In the genomic region with DNA sequence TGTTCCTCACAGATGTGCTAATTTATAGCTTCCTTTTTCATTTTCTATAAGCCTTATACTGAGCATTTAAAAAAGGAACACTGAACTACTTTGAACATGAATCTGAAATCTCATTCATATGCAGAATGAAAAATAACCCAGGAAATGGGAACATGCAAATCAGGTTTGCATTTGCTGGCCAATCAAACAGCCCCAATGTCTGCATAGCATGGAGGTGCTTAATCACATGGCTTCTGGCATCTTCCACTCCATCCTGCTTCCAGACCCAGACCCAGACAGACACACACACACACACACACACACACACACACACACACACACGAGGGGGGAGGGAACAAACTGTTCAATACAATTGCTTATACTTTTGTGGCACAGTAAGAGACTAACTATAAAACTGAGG, we compare ENCODE assay signal across 26 mouse cellular contexts.
"Had no signal": no experiment of that assay in that cellular context is flagged by ENCODE, and none has a peak within 500 bp of the region (broad histone marks: within the 10 kb centered on the region; RNA-seq: fewer than 3 reads in every experiment).

No protein-coding gene starts in this region.

- H3K4me3 ChIP-seq: gastrocnemius, adult 2 months; heart, embryonic 10.5 days; heart, embryonic 12.5 days; hindbrain, embryonic 10.5 days; hindbrain, embryonic 12.5 days; intestine, embryonic 15.5 days; layer of hippocampus, adult 2 months; left cerebral cortex, adult 2 months; limb, embryonic 10.5 days; limb, embryonic 12.5 days; liver, embryonic 13.5 days had no signal

- H3K27me3 ChIP-seq: heart, embryonic 12.5 days; hindbrain, embryonic 12.5 days; intestine, embryonic 15.5 days; limb, embryonic 12.5 days; liver, embryonic 13.5 days had no signal

- ATAC-seq: hindbrain, embryonic 16.5 days; inflammation-experienced regulatory T-cells, adult 6 months; intestine, embryonic 15.5 days; intestine, postnatal 0 days had no signal

- DNase-seq: gastrocnemius, adult 2 months; gastrocnemius, postnatal 10 days; gastrocnemius, postnatal 25 days; heart, adult 18-20 months; heart, postnatal 10 days; heart, postnatal 4 days; kidney, adult 18-20 months; kidney, adult 8-10 months; kidney, postnatal 10 days; kidney, postnatal 25 days; kidney, postnatal 4 days; liver; liver, embryonic 13.5 days had no signal

- H3K4me1 ChIP-seq: heart, embryonic 10.5 days; heart, embryonic 12.5 days; hindbrain, embryonic 12.5 days; limb, embryonic 10.5 days; limb, embryonic 12.5 days had no signal

- H3K27ac ChIP-seq: gastrocnemius, adult 2 months; heart, embryonic 10.5 days; hindbrain, embryonic 10.5 days; hindbrain, embryonic 12.5 days; hindbrain, embryonic 14.5 days; intestine, embryonic 15.5 days; limb, embryonic 10.5 days; limb, embryonic 12.5 days; liver, embryonic 13.5 days had no signal
